Mouse (Mus musculus) thymus, postnatal 25 days (tissue): ENCODE results near the gene Usf2.

Experiments used
- DNase-seq: peaks from one replicate; pipeline ENCODE4 v3.0.0; 2022

Gene Usf2

DNA sequence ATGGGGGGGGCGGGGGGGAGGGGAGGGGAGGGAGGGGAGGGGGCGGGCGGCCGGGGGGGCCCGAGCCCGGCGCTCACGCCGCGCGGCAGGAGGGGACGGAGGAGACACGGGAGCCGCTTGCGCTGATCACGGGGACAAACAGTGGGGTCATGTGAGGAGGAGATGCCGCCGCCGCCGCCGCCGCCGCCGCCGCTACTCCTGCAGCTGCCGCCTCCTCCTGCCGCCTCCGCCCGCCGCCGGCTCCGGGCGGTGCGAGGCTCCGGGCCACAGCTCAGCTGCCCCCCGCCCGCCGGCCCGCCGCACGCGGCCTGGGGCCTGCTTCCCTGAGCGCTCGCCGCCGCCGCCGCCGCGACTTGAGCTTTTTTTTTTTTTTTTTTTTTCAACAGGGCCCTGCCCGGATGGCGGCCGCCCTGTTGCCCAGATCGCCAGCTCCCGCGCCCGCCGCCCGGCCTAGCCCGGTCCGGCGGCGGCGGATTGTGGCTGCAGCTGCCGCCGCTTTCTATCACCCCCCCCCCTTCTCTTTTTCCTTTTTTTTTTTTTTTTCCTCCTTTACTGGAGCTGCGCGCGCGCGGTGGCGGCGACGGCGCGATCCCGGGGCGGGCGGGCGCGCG lies at the start of gene Usf2:
TSS of gene Usf2 (minus strand) at position 48 of the 611 bp plus-strand sequence.
- peak; percentile 78 for DNase-seq

DNA sequence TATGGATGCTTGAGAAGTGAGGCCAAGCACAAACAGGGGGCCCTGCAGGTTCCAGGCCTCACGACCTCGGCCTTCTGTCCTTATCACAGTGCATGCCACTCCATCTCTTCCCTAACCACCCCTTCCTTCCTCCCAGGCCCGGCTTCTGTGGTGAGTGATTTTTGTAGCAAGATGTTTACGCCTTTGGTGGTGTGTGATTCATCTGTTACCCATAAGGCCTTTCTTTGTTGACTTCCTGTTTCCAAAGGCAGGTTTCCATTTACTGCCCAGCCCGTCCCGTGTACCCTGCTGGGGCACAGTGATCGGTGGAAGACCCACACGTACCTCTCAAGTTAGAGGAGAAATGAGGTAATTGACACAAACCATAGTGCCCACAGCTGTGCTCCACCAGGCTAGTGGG lies 46.0 kb upstream of the Usf2 start:
- DNase-seq, result peak; percentile 39

DNA sequence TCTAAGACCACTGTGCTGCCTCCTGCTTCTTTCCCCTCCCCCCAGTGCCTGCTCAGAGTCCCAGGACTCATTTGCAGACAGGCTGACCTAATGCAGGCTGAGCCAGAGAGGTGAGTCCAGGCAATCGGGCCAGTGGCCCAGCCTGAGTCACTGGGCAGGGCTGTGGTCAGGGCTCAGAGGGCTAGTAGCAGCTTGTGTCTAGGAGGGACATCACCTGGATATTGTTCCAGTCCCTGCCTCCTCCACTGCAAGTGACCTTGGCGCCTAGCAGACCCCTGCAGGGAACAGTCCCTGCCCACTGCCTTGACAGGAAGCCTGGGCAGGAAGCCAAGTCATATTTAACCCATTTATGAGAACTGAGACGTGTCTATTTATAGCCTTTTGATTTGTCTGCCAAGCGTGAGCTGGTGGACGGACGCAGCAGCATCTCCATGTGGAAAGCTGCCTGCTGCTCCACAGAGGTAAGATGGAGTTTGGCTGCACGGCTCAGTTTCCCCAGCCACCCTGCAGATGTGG lies 44.0 kb upstream of the Usf2 start:
- peak; percentile 36 for DNase-seq

DNA sequence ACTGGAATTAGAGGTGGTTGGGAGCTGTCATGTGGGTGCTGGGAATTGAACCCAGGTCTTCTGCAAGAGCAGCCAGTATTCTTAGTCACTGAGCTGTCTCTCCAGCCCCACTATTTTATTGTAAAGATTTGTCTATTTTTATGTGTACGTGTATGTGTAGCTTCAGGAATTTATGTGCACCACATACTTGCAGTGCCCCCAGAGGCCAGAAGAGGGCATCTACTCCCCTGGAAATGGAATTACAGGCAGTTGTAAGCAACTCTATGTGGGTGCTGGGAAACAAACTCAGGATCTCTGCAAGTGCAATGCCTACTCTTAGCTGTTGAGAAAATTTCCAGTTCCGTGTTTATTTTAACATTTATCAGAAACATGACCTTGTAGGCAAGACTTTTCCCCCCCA lies 39.9 kb upstream of the Usf2 start:
- no peak for DNase-seq

DNA sequence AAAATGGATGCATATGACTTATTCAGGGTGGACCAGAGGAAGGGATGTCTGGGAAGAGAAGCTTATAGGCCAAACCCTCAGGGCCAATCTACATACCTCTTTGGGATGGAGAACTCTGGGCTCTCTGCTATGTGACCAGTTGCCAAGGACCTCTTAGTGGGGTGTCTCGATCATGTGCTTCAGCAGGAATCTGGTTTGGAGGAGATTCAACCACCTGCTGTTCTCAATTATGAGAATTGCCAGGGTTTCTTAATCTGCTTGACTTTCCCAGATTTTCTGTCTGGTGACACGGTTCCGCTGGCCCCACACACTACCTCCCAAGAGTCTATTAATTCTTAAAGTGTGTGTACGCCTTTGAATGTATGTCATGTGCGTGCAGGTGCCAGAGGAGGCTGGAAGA lies 37.4 kb upstream of the Usf2 start:
- no peak for DNase-seq

GRCm38 (mm10) chr7:30992148-30992547 lies 35.5 kb upstream of the Usf2 start:
- DNase-seq, result no peak

DNA sequence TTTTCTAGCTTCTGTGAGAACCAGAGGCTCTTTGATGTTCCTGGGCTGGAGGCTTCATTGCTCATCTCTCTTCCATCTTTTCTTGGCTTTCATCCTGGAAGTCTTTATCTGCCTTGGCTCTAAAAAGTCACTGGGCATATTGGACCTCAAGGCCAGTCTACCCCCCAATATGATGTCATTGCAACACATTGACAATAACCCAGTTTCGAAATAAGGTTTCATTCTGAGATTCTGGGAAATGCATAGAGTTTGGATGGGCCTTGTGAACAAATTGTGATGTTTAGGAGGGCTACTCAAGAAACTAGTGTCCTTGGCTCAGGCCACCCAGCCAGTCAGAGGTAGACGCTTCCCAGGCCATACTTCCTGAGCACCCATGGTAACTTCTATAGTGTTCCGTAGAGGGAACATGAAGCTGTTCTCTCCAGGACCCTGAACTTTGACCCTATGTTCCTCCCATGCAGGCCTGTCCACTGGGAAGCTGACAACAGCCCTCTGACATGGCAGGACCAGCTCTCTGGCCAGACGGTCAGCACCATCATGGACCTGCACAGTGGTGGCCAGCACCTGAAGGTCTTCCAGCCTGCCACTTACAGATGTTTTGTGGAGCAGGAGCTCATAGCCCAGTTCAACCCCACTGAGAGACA lies 32.0 kb upstream of the Usf2 start:
- no peak for DNase-seq

DNA sequence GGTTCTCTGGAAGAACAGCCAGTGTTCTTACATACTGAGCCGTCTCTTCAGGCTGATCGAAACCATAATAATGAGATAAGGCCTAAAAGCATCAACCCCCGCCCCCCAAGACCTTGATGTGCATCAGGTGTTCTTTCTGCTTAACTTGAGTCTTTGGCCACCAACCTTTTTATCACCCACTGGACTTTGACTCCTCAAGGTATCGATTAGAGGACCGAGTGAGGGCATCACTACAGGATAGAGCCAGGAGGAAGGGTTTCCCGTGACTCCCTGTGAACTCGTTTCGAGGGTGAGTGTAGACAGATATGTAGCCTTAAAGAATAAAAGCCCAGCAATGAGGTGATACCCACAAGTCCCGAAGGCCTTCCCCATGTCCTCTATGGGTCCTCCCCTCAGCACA lies 28.8 kb upstream of the Usf2 start:
- DNase-seq, result no peak

DNA sequence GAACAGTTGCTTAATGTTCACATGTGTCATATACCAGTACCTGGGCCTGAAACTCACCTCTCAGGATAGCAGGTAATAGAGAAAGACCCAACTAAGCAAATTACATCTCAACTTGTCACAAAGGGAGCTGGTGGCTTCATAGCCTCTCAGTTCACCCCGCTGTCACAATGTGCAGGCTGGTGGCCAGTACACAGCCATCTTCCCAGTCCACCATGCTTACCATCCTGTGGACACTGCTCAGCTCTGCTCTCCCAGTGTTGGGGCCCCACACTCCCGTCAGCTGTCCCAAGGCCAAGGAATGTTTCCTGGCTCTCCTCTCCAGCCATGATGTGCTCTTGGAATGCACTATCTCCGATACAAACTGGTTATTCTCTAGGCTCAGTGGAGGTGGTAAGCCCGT lies 25.1 kb upstream of the Usf2 start:
- DNase-seq, result no peak

DNA sequence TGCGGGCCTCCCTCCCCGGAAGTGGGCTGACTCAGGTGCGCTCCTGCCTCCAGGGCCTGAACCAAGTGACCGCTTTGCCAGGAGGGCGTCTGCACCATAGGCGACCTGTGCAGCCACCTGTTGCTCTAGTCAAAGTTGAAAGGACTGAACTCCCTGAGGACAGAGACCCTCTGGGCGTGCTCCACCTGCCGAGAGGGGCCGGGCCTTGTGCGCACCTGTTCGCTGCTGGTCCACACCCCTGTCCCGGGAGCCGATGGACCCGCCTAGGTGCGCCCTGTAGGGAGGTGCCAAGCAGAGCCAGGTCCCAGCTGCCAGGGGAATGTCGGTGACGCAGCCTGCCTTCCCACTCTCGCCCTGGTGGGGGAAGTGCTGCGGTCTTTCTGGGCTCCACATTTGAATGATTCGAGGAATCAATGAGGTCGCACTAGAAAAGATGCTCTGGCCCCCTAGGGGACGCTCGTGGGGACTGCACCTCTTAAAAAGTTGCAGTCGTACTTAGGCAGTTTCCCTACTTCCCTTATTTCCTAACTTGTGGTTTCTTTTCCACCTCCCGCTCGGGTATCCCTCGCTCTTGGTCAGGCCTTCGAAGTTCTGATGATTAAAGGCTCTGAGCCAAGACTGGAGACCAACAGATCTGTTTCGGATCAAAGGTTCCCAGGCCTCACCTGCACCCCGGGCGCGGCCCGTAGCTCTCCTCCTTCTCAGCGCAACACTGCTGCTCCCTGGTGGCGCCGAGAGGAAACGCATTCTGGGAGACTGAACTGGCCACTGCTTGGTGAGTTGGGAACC lies 17.1 kb upstream of the Usf2 start, which contains the start of gene Fam187b:
TSS of gene Fam187b (plus strand) at position 290 of the 789 bp plus-strand sequence.
- peak; percentile 92 for DNase-seq

- no peak for DNase-seq
These were observed 16.6 kb upstream of the Usf2 start, which contains the start of gene Lsr for GRCm38 (mm10) chr7:30973251-30973500. Gene Lsr, minus strand, starts transcription at chr7:30973464.

GRCm38 (mm10) chr7:30972426-30973250 lies 16.0 kb upstream of the Usf2 start:
- DNase-seq, result no peak

DNA sequence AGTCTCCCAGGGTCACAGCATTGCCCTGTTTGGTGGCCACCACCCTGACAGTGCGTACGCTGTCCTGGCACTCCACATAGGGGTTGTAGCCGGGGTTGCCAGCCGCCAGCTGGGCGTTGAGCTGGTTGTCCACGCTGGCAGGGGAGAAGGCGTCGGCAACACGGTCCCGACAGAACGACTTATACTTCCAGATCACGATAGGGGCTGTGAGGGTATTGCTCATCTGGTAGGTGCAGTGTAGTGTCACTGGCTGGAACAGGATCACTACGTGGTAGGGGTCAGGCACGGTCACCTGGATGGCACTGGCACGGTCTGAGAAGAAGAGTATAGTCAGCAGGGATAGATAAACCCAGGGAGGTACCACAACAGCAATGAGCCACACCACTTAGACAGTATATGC lies 15.3 kb upstream of the Usf2 start:
- no peak for DNase-seq

- DNase-seq, result no peak
These were observed 12.6 kb upstream of the Usf2 start for GRCm38 (mm10) chr7:30969174-30969573.

- DNase-seq, result no peak
These were observed 12.0 kb upstream of the Usf2 start for GRCm38 (mm10) chr7:30968611-30969010.

GRCm38 (mm10) chr7:30966657-30967056 lies 10.1 kb upstream of the Usf2 start:
- DNase-seq, result no peak

- DNase-seq, result no peak
These were observed 9.1 kb upstream of the Usf2 start for GRCm38 (mm10) chr7:30965677-30966076.

DNA sequence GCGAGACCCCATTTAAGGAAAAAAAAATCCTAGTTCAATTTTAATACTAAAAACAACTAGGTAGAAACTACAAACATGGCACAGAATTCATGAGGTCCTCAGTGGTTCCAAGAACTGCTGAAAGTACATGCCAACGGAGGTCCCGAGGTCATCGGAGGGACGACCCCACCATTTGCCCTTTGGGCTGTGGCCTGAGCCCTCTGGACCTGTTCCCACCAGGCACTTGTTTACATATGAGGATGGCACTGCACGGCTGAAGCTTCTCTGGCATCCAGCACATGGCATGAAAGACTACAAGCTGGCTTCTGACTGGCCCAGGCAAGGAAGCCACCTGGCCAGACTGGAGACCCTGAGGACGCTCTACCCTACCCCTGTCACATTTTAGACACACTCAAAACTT lies 7.8 kb upstream of the Usf2 start:
- DNase-seq, result no peak

DNA sequence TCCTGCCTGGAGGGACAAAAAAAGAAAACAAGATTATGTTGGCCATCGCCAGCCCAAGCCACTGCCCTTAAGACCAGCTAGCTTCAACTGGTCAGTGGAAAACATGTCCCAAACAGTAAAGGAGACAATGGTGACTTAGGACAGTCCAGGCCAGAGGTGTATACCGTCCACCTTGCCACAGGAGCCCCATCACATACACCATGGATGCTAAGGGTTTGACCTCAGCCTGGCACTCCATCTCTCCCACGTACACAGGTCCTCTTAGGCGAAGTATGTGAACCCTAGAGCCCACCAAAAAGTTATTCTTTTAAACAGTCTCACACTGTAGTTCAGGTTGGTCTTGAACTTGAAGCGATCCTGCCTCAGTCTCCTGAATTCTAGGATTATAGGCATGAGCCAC lies 6.3 kb upstream of the Usf2 start:
- DNase-seq, result no peak

DNA sequence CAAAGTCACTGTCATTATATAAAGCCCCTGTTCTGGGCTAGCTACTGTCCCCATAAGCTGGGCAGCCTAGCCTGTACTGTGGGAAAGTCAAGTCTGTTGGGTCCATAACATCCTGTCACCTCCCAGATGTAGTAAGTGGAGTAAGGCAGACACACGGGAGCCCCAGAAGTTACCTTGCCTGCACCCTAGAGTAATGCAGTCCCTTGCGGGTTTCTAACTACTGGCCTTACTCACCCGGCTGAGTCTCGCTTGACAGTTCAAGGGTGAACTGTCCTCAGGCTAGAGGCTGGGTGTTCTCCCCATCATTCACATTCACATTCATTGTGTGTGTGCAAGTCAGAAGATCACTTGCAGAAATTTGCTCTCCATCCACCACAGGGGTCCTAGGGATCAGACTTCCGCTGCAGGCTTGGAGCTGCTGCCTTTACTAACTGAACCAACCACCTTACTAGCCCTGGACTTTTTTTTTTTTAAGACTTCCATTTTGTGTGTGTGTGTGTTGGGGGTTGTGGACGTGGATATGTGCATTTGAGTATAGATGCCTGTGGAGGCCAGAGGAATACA lies 3.3 kb upstream of the Usf2 start:
- no peak for DNase-seq

DNA sequence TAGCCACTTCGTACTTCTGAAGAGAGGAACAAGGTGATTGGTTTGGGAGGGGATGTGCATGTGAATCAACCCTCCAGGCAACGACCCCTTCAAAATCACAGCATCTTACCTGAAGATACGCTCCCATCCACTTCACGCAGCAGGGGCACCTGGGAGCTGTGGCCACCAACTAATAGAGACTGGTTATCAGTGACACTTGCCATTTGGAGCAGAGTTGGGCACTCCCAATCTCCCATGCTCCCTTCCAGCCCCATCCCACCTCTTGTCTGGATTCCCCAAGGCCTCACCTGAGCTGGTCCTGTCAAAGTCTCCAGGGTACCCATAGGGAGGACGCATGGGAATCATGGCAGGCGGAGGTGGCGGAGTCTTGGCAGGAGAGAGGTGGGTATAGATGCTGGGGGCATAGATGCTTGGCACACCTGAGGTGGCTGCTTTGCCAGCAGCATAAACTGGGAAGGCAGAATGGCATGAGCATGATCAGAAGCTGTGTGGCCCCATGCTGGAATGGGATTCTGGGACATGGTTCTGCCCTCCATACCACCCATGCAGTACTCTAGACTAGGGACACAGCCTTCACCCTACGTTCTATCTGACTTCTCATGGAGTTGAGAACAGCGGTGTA lies 2.4 kb upstream of the Usf2 start:
- no peak for DNase-seq

DNA sequence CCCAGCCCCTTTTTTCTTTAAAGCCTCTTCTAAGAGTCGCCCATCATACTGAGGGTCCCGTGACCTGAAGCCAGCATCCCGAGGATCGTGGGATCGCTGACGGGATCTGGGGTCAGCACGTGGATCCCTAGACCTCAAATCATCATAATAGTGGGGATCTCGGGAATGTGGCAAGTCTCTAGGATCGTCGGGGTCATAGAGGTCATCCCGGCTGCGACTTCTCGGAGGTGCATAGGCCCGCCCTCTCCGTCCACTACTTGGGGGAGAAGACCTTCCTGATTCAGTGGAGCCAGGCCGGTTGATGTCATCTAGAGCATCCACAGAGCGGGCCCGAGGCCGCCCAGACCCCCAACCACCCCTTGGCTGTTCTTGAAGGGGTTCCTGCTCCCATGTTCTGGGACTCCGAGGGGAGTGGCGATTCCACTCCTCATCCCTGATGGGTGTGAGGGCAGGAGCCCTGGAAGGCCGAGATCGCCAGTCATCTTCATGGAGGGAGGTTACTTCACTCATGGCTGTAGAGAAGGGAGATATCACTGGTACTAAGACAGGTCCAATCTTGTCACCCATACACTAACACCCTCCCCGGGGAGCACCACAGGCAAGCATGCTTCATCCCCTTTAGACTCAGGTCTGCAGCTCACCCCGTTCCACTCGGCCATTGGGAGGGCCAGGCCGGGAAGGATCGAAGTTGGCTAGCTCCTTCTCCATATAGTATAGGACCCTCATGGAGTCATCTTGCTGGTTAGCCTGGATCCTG lies 1.7 kb upstream of the Usf2 start:
- DNase-seq, result no peak
